Mouse (Mus musculus): ENCODE data around the gene Prdx2. TPM values are rescaled to one million over a fixed set of nuclear protein-coding genes. Genes with fewer than 3 reads are reported as not detected.

The Prdx2 gene
- polyA plus RNA-seq, 1 experiment from 2014 or later = 1,369 TPM

- no peak overlapping the region for H3K4me3 ChIP-seq
- no peak for ATAC-seq (ENCODE audit: low read depth)
- H3K4me2 ChIP-seq = no peak overlapping the region
- H3K27ac ChIP-seq (replicated peaks) = no peak overlapping the region
- H3K9me3 ChIP-seq = no peaks in the 10 kb centered on the region
- H3K36me3 ChIP-seq = no peaks in the 10 kb centered on the region
- 74% methylated on average over 3 of the region's 3 CpGs for WGBS
- peaks cover 64% of the 10 kb centered on the region for H3K27me3 ChIP-seq
- no peak overlapping the region for H3K9ac ChIP-seq
- H3K4me1 ChIP-seq (replicated peaks) = peaks cover 73% of the 10 kb centered on the region
Measured at GRCm38 (mm10) chr8:84982499-84983011, 13.2 kb downstream of the Prdx2 start.

- H3K4me3 ChIP-seq = no peak overlapping the region; the same call in 1 of the 2 replicates
- 0 out of 2 replicates have a peak overlapping the region, but pooled peaks have one; percentile 73 for H3K9ac ChIP-seq
Measured at GRCm38 (mm10) chr8:84984294-84985048, 15.1 kb downstream of the Prdx2 start.

GRCm38 (mm10) chr8:84985049-84985683, 15.8 kb downstream of the Prdx2 start:
- no peak for ATAC-seq (ENCODE audit: low read depth)
- H3K9me3 ChIP-seq = no peaks in the 10 kb centered on the region
- peak overlapping the region; percentile 67 for H3K27ac ChIP-seq (replicated peaks)
- H3K4me2 ChIP-seq = peak overlapping the region; percentile 99
- H3K4me1 ChIP-seq (replicated peaks) = peaks cover 59% of the 10 kb centered on the region
- H3K9ac ChIP-seq = peak overlapping the region; percentile 73
- WGBS = under 1% methylated on average over 23 of the region's 23 CpGs
- peak overlapping the region; percentile 48 for H3K4me3 ChIP-seq
- no peaks in the 10 kb centered on the region for H3K36me3 ChIP-seq
- H3K27me3 ChIP-seq = peaks cover 57% of the 10 kb centered on the region

More at GRCm38 (mm10) chr8:84984294-84985048, 15.1 kb downstream of the Prdx2 start:
- Histone ChIP-seq H3K27me3 (peaks cover 61% of the 10 kb centered on the region), H3K9me3 (no peaks in the 10 kb centered on the region), H3K36me3 (no peaks in the 10 kb centered on the region), H3K27ac (replicated peaks) (peak overlapping the region; percentile 67; the same call in 1 of the 2 replicates), H3K4me1 (replicated peaks) (peaks cover 60% of the 10 kb centered on the region), H3K4me2 (peak overlapping the region; percentile 99)
- WGBS = 14% methylated on average over 15 of the region's 16 CpGs
- ATAC-seq (ENCODE audit: low read depth) = no peak

GRCm38 (mm10) chr8:84985684-84986378, 16.4 kb downstream of the Prdx2 start:
- WGBS = under 1% methylated on average over 52 of the region's 53 CpGs
- Histone ChIP-seq H3K9ac (peak overlapping the region; percentile 73), H3K36me3 (no peaks in the 10 kb centered on the region), H3K4me2 (peak overlapping the region; percentile 99), H3K4me1 (replicated peaks) (peaks cover 54% of the 10 kb centered on the region), H3K27me3 (peaks cover 51% of the 10 kb centered on the region), H3K27ac (replicated peaks) (peak overlapping the region; percentile 67), H3K9me3 (no peaks in the 10 kb centered on the region), H3K4me3 (peak overlapping the region; percentile 48)
- peak; percentile 19; the same call in 1 of the 2 replicates for ATAC-seq (ENCODE audit: low read depth)

- Histone ChIP-seq H3K27me3 (peaks cover 48% of the 10 kb centered on the region), H3K4me1 (replicated peaks) (peaks cover 52% of the 10 kb centered on the region), H3K27ac (replicated peaks) (peak overlapping the region; percentile 67), H3K36me3 (no peaks in the 10 kb centered on the region), H3K9ac (peak overlapping the region; percentile 73), H3K4me2 (peak overlapping the region; percentile 99), H3K4me3 (peak overlapping the region; percentile 48), H3K9me3 (no peaks in the 10 kb centered on the region)
- WGBS = 31% methylated on average over 8 of the region's 8 CpGs
- ATAC-seq (ENCODE audit: low read depth) = no peak
Measured at GRCm38 (mm10) chr8:84986379-84986945, 17.1 kb downstream of the Prdx2 start.

GRCm38 (mm10) chr8:84987388-84987787, 18.0 kb downstream of the Prdx2 start:
- no peak overlapping the region for H3K4me2 ChIP-seq
- peaks cover 43% of the 10 kb centered on the region for H3K27me3 ChIP-seq
- H3K4me3 ChIP-seq = no peak overlapping the region
- H3K27ac ChIP-seq (replicated peaks) = no peak overlapping the region
- 86% methylated on average over 5 of the region's 5 CpGs for WGBS
- peaks cover 43% of the 10 kb centered on the region for H3K4me1 ChIP-seq (replicated peaks)
- H3K9ac ChIP-seq = no peak overlapping the region
- H3K36me3 ChIP-seq = no peaks in the 10 kb centered on the region
- H3K9me3 ChIP-seq = no peaks in the 10 kb centered on the region
- no peak for ATAC-seq (ENCODE audit: low read depth)

- Histone ChIP-seq H3K4me3 (no peak overlapping the region), H3K4me2 (no peak overlapping the region), H3K27ac (replicated peaks) (no peak overlapping the region), H3K27me3 (peaks cover 39% of the 10 kb centered on the region), H3K36me3 (no peaks in the 10 kb centered on the region), H3K4me1 (replicated peaks) (peaks cover 43% of the 10 kb centered on the region), H3K9ac (no peak overlapping the region), H3K9me3 (no peaks in the 10 kb centered on the region)
- no peak for ATAC-seq (ENCODE audit: low read depth)
- 58% methylated on average over 2 of the region's 2 CpGs for WGBS
Measured at GRCm38 (mm10) chr8:84987903-84988302, 18.5 kb downstream of the Prdx2 start.

GRCm38 (mm10) chr8:84989311-84989731, 19.9 kb downstream of the Prdx2 start:
- peaks cover 42% of the 10 kb centered on the region for H3K4me1 ChIP-seq (replicated peaks)
- 7% methylated on average over 15 of the region's 15 CpGs for WGBS
- peak overlapping the region; percentile 80 for H3K4me2 ChIP-seq
- no peak overlapping the region; the same call in 1 of the 2 replicates for H3K9ac ChIP-seq
- H3K4me3 ChIP-seq = peak overlapping the region; percentile 53; the same call in 1 of the 2 replicates
- H3K27me3 ChIP-seq = peaks cover 35% of the 10 kb centered on the region
- H3K9me3 ChIP-seq = no peaks in the 10 kb centered on the region
- no peaks in the 10 kb centered on the region for H3K36me3 ChIP-seq
- no peak overlapping the region for H3K27ac ChIP-seq (replicated peaks)
- ATAC-seq (ENCODE audit: low read depth) = no peak

- Histone ChIP-seq H3K36me3 (no peaks in the 10 kb centered on the region; the same call in 1 of the 2 replicates), H3K4me3 (peak overlapping the region; percentile 53), H3K27me3 (peaks cover 35% of the 10 kb centered on the region), H3K4me1 (replicated peaks) (peaks cover 37% of the 10 kb centered on the region), H3K27ac (replicated peaks) (peak overlapping the region; percentile 81), H3K4me2 (peak overlapping the region; percentile 80), H3K9ac (peak overlapping the region; percentile 72), H3K9me3 (no peaks in the 10 kb centered on the region)
- ATAC-seq (ENCODE audit: low read depth) = peak; percentile 59
- under 1% methylated on average over 15 of the region's 15 CpGs for WGBS
Measured at GRCm38 (mm10) chr8:84989810-84990209, 20.4 kb downstream of the Prdx2 start.

- peak within 1 kb of the TSS; percentile 81 for H3K27ac ChIP-seq (replicated peaks)
- H3K27me3 ChIP-seq = peaks cover 40% of the 10 kb centered on the region
- peak; percentile 88 for ATAC-seq (ENCODE audit: low read depth)
- no peaks in the 10 kb centered on the region for H3K9me3 ChIP-seq
- H3K4me1 ChIP-seq (replicated peaks) = peaks cover 31% of the 10 kb centered on the region
- 1% methylated on average over 28 of the region's 28 CpGs for WGBS
- peak within 1 kb of the TSS; percentile 80 for H3K4me2 ChIP-seq
- peak within 1 kb of the TSS; percentile 53 for H3K4me3 ChIP-seq
- no peaks in the 10 kb centered on the region; the same call in 1 of the 2 replicates for H3K36me3 ChIP-seq
- H3K9ac ChIP-seq = peak within 1 kb of the TSS; percentile 78
Measured at GRCm38 (mm10) chr8:84990349-84990748, 21.0 kb downstream of the Prdx2 start, which contains the start of gene Hook2. Gene Hook2, plus strand, starts transcription at chr8:84990603.

- ATAC-seq (ENCODE audit: low read depth) = peak; percentile 62
- WGBS = 2% methylated on average over 15 of the region's 15 CpGs
- H3K36me3 ChIP-seq = no peaks in the 10 kb centered on the region; the same call in 1 of the 2 replicates
- peak overlapping the region; percentile 78 for H3K9ac ChIP-seq
- H3K27me3 ChIP-seq = peaks cover 44% of the 10 kb centered on the region
- H3K4me3 ChIP-seq = peak overlapping the region; percentile 53
- H3K4me1 ChIP-seq (replicated peaks) = peaks cover 31% of the 10 kb centered on the region
- H3K9me3 ChIP-seq = no peaks in the 10 kb centered on the region
- peak overlapping the region; percentile 50; the same call in 1 of the 2 replicates for H3K27ac ChIP-seq (replicated peaks)
- peak overlapping the region; percentile 80 for H3K4me2 ChIP-seq
Measured at GRCm38 (mm10) chr8:84990836-84991235, 21.4 kb downstream of the Prdx2 start.
